31 mouse cellular contexts compared by ENCODE assay signal in genomic region chr15:100236952-100237351, GRCm38 (mm10). TPM values are rescaled to one million over a fixed set of nuclear protein-coding genes. Genes with fewer than 3 reads are reported as not detected.
DNase-seq lines count a peak whose midpoint lies in the region; ATAC-seq and TF ChIP-seq lines count a peak whose summit lies in the region.
"Had no signal": no experiment of that assay in that cellular context is flagged by ENCODE, and none has a peak within 500 bp of the region (broad histone marks: within the 10 kb centered on the region; RNA-seq: fewer than 3 reads in every experiment).

No protein-coding gene starts in this region.

- TF ChIP-seq EP300 in heart, postnatal 0 days (IDR thresholded peaks at IDR 0.05; ENCODE audit: low read depth): no peak
- no peak for TF ChIP-seq EP300 in lung, postnatal 0 days (IDR thresholded peaks at IDR 0.05)

- no peak for TF ChIP-seq CTCF in heart, postnatal 0 days (IDR thresholded peaks at IDR 0.05; ENCODE audit: low read depth)
- TF ChIP-seq CTCF in lung, postnatal 0 days (IDR thresholded peaks at IDR 0.05): no peak

- H3K9me3 ChIP-seq in heart, embryonic 10.5 days: no peaks in the 10 kb centered on the region
- H3K9me3 ChIP-seq in heart, postnatal 0 days (replicated peaks; ENCODE audit: control insufficient read depth, low read length): no peaks in the 10 kb centered on the region
- no peaks in the 10 kb centered on the region for H3K9me3 ChIP-seq in intestine, embryonic 15.5 days
- no peaks in the 10 kb centered on the region for H3K9me3 ChIP-seq in lung, postnatal 0 days (ENCODE audit: low read length)
- H3K9me3 ChIP-seq: lung, embryonic 15.5 days; stomach, embryonic 15.5 days had no signal

- H3K9ac ChIP-seq in heart, postnatal 0 days (replicated peaks; ENCODE audit: low read depth, low read length): no peak overlapping the region; the same call in 1 of the 2 replicates
- H3K9ac ChIP-seq in intestine, embryonic 15.5 days: no peak overlapping the region
- no peak overlapping the region for H3K9ac ChIP-seq in lung, postnatal 0 days (replicated peaks; ENCODE audit: low read depth)
- H3K9ac ChIP-seq: hindbrain, embryonic 14.5 days; liver, embryonic 14.5 days; lung, embryonic 15.5 days; stomach, embryonic 15.5 days had no signal

- H3K4me3 ChIP-seq in heart, embryonic 10.5 days: no peak overlapping the region
- H3K4me3 ChIP-seq in heart, postnatal 0 days (ENCODE audit: low read depth, low read length): no peak overlapping the region
- no peak overlapping the region for H3K4me3 ChIP-seq in macrophage (ENCODE audit: inconsistent target)
- no peak overlapping the region for H3K4me3 ChIP-seq in intestine, embryonic 15.5 days (replicated peaks)
- H3K4me3 ChIP-seq in lung, postnatal 0 days (ENCODE audit: low read depth, low read length): no peak overlapping the region
- H3K4me3 ChIP-seq: lung, embryonic 15.5 days; stomach, embryonic 15.5 days had no signal

- no peak for ATAC-seq in heart, postnatal 0 days (ENCODE audit: insufficient read depth, low read depth)
- ATAC-seq in intestine, embryonic 15.5 days: no peak
- ATAC-seq in lung, postnatal 0 days: no peak
- ATAC-seq: activated CD4-positive, CD25-positive, alpha-beta regulatory T cell, adult 4 months; forebrain, embryonic 14.5 days; intestine, embryonic 16.5 days had no signal

- H3K79me2 ChIP-seq in macrophage (ENCODE audit: inconsistent target): peaks cover 100% of the 10 kb centered on the region

- H3K36me3 ChIP-seq in heart, embryonic 10.5 days: peaks cover 84% of the 10 kb centered on the region
- H3K36me3 ChIP-seq in heart, postnatal 0 days (replicated peaks; ENCODE audit: control insufficient read depth, insufficient read depth, low read length): peaks cover 62% of the 10 kb centered on the region
- peaks cover 55% of the 10 kb centered on the region for H3K36me3 ChIP-seq in macrophage (ENCODE audit: inconsistent target)
- peaks cover 25% of the 10 kb centered on the region; the same call in 1 of the 2 replicates for H3K36me3 ChIP-seq in intestine, embryonic 15.5 days
- peaks cover 9% of the 10 kb centered on the region; the same call in 1 of the 2 replicates for H3K36me3 ChIP-seq in lung, postnatal 0 days (ENCODE audit: insufficient read depth, low read length)

- H3K4me2 ChIP-seq in heart, postnatal 0 days (ENCODE audit: low read depth, low read length): no peak overlapping the region
- no peak overlapping the region for H3K4me2 ChIP-seq in intestine, embryonic 15.5 days (replicated peaks)
- H3K4me2 ChIP-seq in lung, postnatal 0 days (replicated peaks; ENCODE audit: low read depth, low read length): no peak overlapping the region
- H3K4me2 ChIP-seq: hindbrain, embryonic 14.5 days; lung, embryonic 15.5 days; stomach, embryonic 15.5 days had no signal

- peak overlapping the region; percentile 54; the same call in 1 of the 2 replicates for H3K27ac ChIP-seq in heart, embryonic 10.5 days
- H3K27ac ChIP-seq in heart, postnatal 0 days (ENCODE audit: low read depth): peak overlapping the region; percentile 69
- peak overlapping the region; percentile 67 for H3K27ac ChIP-seq in macrophage
- H3K27ac ChIP-seq in intestine, embryonic 15.5 days: no peak overlapping the region
- H3K27ac ChIP-seq in lung, postnatal 0 days (ENCODE audit: low read length): no peak overlapping the region
- H3K27ac ChIP-seq: hindbrain, embryonic 14.5 days; liver, embryonic 14.5 days; lung, embryonic 15.5 days; stomach, embryonic 15.5 days had no signal

- DNase-seq in heart, embryonic 10.5 days (ENCODE audit: low spot score): no peak
- no peak for DNase-seq in heart, postnatal 14 days
- no peak for DNase-seq in heart, postnatal 0 days (ENCODE audit: low spot score)
- DNase-seq in heart, adult 11 months: no peak
- DNase-seq in NIH3T3 (ENCODE audit: low read depth): peak; percentile 30
- no peak for DNase-seq in lung, postnatal 0 days (ENCODE audit: low spot score)
- DNase-seq: adrenal gland, postnatal 36 days; cerebellum, adult 2 months; right cerebral cortex, postnatal 14 days; thymus, adult 18-20 months; thymus, postnatal 4 days had no signal

- no peaks in the 10 kb centered on the region for H3K27me3 ChIP-seq in heart, embryonic 10.5 days (ENCODE audit: insufficient read depth, poor library complexity, severe bottlenecking)
- no peaks in the 10 kb centered on the region for H3K27me3 ChIP-seq in heart, postnatal 0 days (ENCODE audit: control insufficient read depth, insufficient read depth, low read length)
- no peaks in the 10 kb centered on the region for H3K27me3 ChIP-seq in intestine, embryonic 15.5 days (replicated peaks)
- H3K27me3 ChIP-seq in lung, postnatal 0 days (replicated peaks; ENCODE audit: insufficient read depth, low read length): no peaks in the 10 kb centered on the region
- H3K27me3 ChIP-seq: lung, embryonic 15.5 days; stomach, embryonic 15.5 days had no signal

- peaks cover 9% of the 10 kb centered on the region for H3K4me1 ChIP-seq in heart, embryonic 10.5 days
- H3K4me1 ChIP-seq in heart, postnatal 0 days (ENCODE audit: control insufficient read depth, insufficient read depth): peaks cover 11% of the 10 kb centered on the region
- H3K4me1 ChIP-seq in intestine, embryonic 15.5 days (replicated peaks): 0 out of 2 replicates have a peak, but pooled peaks cover 3% of the 10 kb centered on the region
- H3K4me1 ChIP-seq in lung, postnatal 0 days (ENCODE audit: insufficient read depth, low read depth, low read length): no peaks in the 10 kb centered on the region
- H3K4me1 ChIP-seq: lung, embryonic 15.5 days; stomach, embryonic 15.5 days had no signal

- intact Hi-C loops in heart, postnatal 14 days (cut with DNase I): no loop called here

- 85% methylated on average over 6 of the region's 6 CpGs for WGBS in heart, embryonic 10.5 days
- WGBS in heart, postnatal 0 days: 51% methylated on average over 6 of the region's 6 CpGs
- 41% methylated on average over 6 of the region's 6 CpGs for WGBS in macrophage (ENCODE audit: missing documents)
- 90% methylated on average over 6 of the region's 6 CpGs for WGBS in intestine, embryonic 15.5 days
- 80% methylated on average over 6 of the region's 6 CpGs for WGBS in lung, postnatal 0 days

RNA-seq across cellular contexts. Expression of gene Atf1, which starts 9.3 kb away (rescaled TPM):
- polyA plus RNA-seq in heart, embryonic 10.5 days (2016; fragmentation: Nextera tagmentation; extraction: Ambion mirVana): 36.0 and 36.1 TPM in 2 replicates
- 10 to 100 TPM; 44.0 to 48.4 TPM for total RNA-seq in heart, postnatal 14 days (2021)
- 12.1 and 51.4 TPM in 2 replicates for total RNA-seq in heart, postnatal 0 days (2014; rRNA removed; ENCODE audit: low replicate concordance)
- 33.1 and 33.9 TPM in 2 replicates for polyA plus RNA-seq in heart, postnatal 0 days (2015; fragmentation: Nextera tagmentation; extraction: Ambion mirVana)
- total RNA-seq in macrophage (2018; cell fraction: chromatin; rRNA removed): 100 to 1,000 TPM in 8 of 26 experiments, 10 to 100 TPM in 18; 62.1 to 136 (median 89.0) TPM
- 10 to 100 TPM; 37.9 to 73.6 (median 48.1) TPM for total RNA-seq in macrophage (2018; cell fraction: cytosol; rRNA removed)
- total RNA-seq in macrophage (2018; cell fraction: nucleus; rRNA removed): 10 to 100 TPM; 33.7 to 65.5 (median 47.2) TPM
- 34.5 to 58.1 TPM (median 47.7 TPM) in 3 replicates for polyA plus RNA-seq in macrophage (2018)
- polyA plus RNA-seq in intestine, embryonic 15.5 days (2015; fragmentation: Nextera tagmentation; extraction: Ambion mirVana): 41.5 and 44.5 TPM in 2 replicates
- polyA plus RNA-seq in lung, postnatal 0 days (2015; fragmentation: Nextera tagmentation; extraction: Ambion mirVana): 28.3 and 35.3 TPM in 2 replicates

RNA-seq across cellular contexts. Expression of gene Tmprss12, which starts 43.7 kb away (rescaled TPM):
- polyA plus RNA-seq in heart, embryonic 10.5 days (2016; fragmentation: Nextera tagmentation; extraction: Ambion mirVana): not detected in 2 replicates
- not detected for total RNA-seq in heart, postnatal 14 days (2021)
- total RNA-seq in heart, postnatal 0 days (2014; rRNA removed; ENCODE audit: low replicate concordance): not detected in 2 replicates
- not detected in 2 replicates for polyA plus RNA-seq in heart, postnatal 0 days (2015; fragmentation: Nextera tagmentation; extraction: Ambion mirVana)
- not detected for total RNA-seq in macrophage (2018; cell fraction: chromatin; rRNA removed)
- not detected for total RNA-seq in macrophage (2018; cell fraction: cytosol; rRNA removed)
- total RNA-seq in macrophage (2018; cell fraction: nucleus; rRNA removed): 1 to 10 TPM in 1 of 26 experiments, not detected in 25; 1.2 TPM
- not detected in 3 replicates for polyA plus RNA-seq in macrophage (2018)
- not detected in 2 replicates for polyA plus RNA-seq in intestine, embryonic 15.5 days (2015; fragmentation: Nextera tagmentation; extraction: Ambion mirVana)
- polyA plus RNA-seq in lung, postnatal 0 days (2015; fragmentation: Nextera tagmentation; extraction: Ambion mirVana): not detected in 2 replicates
- total RNA-seq: adrenal gland, postnatal 36 days; gastrocnemius, postnatal 4 days; layer of hippocampus, postnatal 14 days; left cerebral cortex, postnatal 25 days; megakaryocyte-erythroid progenitor cell, adult 5-6 weeks; midbrain, postnatal 0 days; neutrophil, adult 5-6 weeks had no signal
- polyA plus RNA-seq: activated CD4-positive, CD25-positive, alpha-beta regulatory T cell, adult 4 months; cerebellum, adult 2 months; embryonic facial prominence, embryonic 11.5 days; forebrain, embryonic 14.5 days; hindbrain, embryonic 14.5 days; intestine, embryonic 16.5 days; kidney, embryonic 16.5 days; large intestine, adult 2 months; limb, embryonic 14.5 days; liver, embryonic 14.5 days; lung, embryonic 15.5 days; midbrain, postnatal 0 days; spleen, adult 2 months had no signal

Comparison
In these comparisons a context has a peak if more than half of its experiments do, and no peak if none do; other contexts are left out.
1. H3K27ac ChIP-seq: peak in heart, embryonic 10.5 days (single experiment), heart, postnatal 0 days (single experiment) and macrophage (single experiment); none in intestine, embryonic 15.5 days (single experiment) and lung, postnatal 0 days (single experiment).